Mouse (Mus musculus): ENCODE results near the gene Swap70. TPM values are rescaled to one million over a fixed set of nuclear protein-coding genes. Genes with fewer than 3 reads are reported as not detected.

Swap70 gene
- polyA plus RNA-seq, 2 experiments: 5.5 to 7.9 TPM

DNA sequence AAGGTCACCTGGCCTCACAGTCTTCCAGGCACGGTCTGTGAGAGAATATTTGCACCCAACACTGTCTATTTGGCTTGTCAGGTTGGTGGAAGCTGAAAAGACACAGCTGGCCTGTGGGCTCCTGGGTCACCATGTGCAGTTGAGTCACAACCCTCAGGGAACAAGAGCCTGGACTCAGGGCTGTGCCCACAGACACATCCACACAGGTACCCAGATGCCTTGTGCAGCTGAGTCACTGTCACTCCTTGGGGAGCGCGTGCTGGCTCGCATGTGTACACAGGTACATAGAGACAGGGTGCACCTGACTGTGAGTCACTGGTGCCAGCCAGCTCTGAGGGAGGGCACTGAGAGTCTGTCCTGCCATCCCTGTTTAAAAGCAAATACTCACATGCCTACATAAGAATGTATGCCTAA is 66.7 kb downstream of the Swap70 start:
- H3K36me3 ChIP-seq (replicated peaks; ENCODE audit: control insufficient read depth, insufficient read depth, low read depth): no peaks in the 10 kb centered on the region
- H3K4me1 ChIP-seq (replicated peaks; ENCODE audit: control insufficient read depth in 2 of 2, insufficient read depth in 2 of 2, low read length in 1 of 2): no peaks in the 10 kb centered on the region
- WGBS (ENCODE audit: insufficient replicate concordance): 82% methylated on average over 4 of the region's 4 CpGs
- TF ChIP-seq EP300 (IDR thresholded peaks at IDR 0.05; ENCODE audit: low read depth) (no peak), CTCF (IDR thresholded peaks at IDR 0.05; ENCODE audit: low read depth) (no peak)
- no peak for ATAC-seq (ENCODE audit: insufficient read depth)
- no peak overlapping the region for H3K27ac ChIP-seq
- no peaks in the 10 kb centered on the region for H3K9me3 ChIP-seq (ENCODE audit: control insufficient read depth, low read length)
- no peak overlapping the region for H3K4me3 ChIP-seq (ENCODE audit: insufficient read depth in 1 of 2, low read depth in 2 of 2, low read length in 2 of 2)
- no peak overlapping the region for H3K4me2 ChIP-seq (ENCODE audit: low read depth)
- H3K9ac ChIP-seq (replicated peaks): no peak overlapping the region
- no peak for DNase-seq (ENCODE audit: low read depth in 3 of 3, low spot score in 3 of 3)
- H3K27me3 ChIP-seq (ENCODE audit: control insufficient read depth, insufficient read depth, low read length): no peaks in the 10 kb centered on the region

DNA sequence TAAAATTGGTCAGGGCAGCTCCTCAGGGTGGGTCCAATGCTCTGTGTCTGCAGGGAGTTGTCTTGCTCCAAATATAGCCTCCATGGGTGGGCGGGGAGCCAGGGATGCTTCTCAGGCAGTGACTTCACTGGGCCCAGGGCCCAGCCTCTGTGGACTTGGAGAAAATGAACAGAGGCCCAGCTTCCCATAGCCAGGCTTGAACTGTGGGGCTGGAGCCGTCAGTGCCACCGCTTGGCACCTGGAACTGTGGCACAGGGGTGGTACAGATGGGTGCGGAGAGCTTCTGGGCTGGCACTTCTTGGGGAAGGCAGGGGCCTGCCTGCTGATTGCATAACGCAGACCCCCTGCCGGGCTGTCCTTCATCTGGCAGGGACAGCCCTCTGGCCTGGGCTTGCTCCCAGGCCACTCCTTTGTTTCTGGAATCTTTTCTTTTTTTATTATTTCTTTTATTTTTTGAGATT is 67.2 kb downstream of the Swap70 start:
- no peak for ATAC-seq (ENCODE audit: insufficient read depth)
- 64% methylated on average over 6 of the region's 6 CpGs for WGBS (ENCODE audit: insufficient replicate concordance)

DNA sequence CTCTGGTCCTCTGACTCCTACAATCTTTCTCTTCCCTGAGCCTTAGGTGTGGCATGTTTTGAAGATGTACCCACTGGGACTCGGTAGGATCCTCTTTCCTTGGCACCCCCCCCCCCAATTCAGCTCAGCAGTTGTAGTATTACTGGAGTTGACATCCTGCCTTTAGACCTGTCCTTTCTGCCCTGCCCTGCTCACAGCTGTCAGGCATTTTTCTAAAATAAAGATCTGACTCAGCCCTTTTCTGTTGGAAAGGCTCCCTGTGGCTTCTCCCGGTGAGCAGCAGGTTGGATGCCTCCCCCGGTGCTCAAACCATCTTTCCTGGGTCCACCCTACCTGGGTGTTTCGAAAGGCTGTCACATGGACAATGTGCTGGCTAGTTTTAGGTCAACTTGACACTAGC is 68.1 kb downstream of the Swap70 start:
- Histone ChIP-seq H3K4me1 (replicated peaks; ENCODE audit: control insufficient read depth in 2 of 2, insufficient read depth in 2 of 2, low read length in 1 of 2) (no peaks in the 10 kb centered on the region), H3K27me3 (ENCODE audit: control insufficient read depth, insufficient read depth, low read length) (no peaks in the 10 kb centered on the region), H3K4me2 (ENCODE audit: low read depth) (no peak overlapping the region), H3K4me3 (ENCODE audit: insufficient read depth in 1 of 2, low read depth in 2 of 2, low read length in 2 of 2) (no peak overlapping the region), H3K9me3 (ENCODE audit: control insufficient read depth, low read length) (no peaks in the 10 kb centered on the region), H3K27ac (no peak overlapping the region), H3K9ac (replicated peaks) (no peak overlapping the region), H3K36me3 (replicated peaks; ENCODE audit: control insufficient read depth, insufficient read depth, low read depth) (no peaks in the 10 kb centered on the region)
- WGBS (ENCODE audit: insufficient replicate concordance): 64% methylated on average over 4 of the region's 4 CpGs
- DNase-seq (ENCODE audit: low read depth in 3 of 3, low spot score in 3 of 3) (no peak), ATAC-seq (ENCODE audit: insufficient read depth) (no peak)
- TF ChIP-seq EP300 (IDR thresholded peaks at IDR 0.05; ENCODE audit: low read depth) (no peak), CTCF (IDR thresholded peaks at IDR 0.05; ENCODE audit: low read depth) (no peak)

More for the DNA sequence above, 67.2 kb downstream of the Swap70 start:
- no peaks in the 10 kb centered on the region for H3K4me1 ChIP-seq (replicated peaks; ENCODE audit: control insufficient read depth in 2 of 2, insufficient read depth in 2 of 2, low read length in 1 of 2)
- no peak overlapping the region for H3K27ac ChIP-seq
- H3K9me3 ChIP-seq (ENCODE audit: control insufficient read depth, low read length): no peaks in the 10 kb centered on the region
- H3K4me3 ChIP-seq (ENCODE audit: insufficient read depth in 1 of 2, low read depth in 2 of 2, low read length in 2 of 2): no peak overlapping the region
- H3K27me3 ChIP-seq (ENCODE audit: control insufficient read depth, insufficient read depth, low read length): no peaks in the 10 kb centered on the region
- no peaks in the 10 kb centered on the region for H3K36me3 ChIP-seq (replicated peaks; ENCODE audit: control insufficient read depth, insufficient read depth, low read depth)
- no peak overlapping the region for H3K4me2 ChIP-seq (ENCODE audit: low read depth)
- TF ChIP-seq CTCF (IDR thresholded peaks at IDR 0.05; ENCODE audit: low read depth): no peak
- TF ChIP-seq EP300 (IDR thresholded peaks at IDR 0.05; ENCODE audit: low read depth): no peak
- no peak overlapping the region for H3K9ac ChIP-seq (replicated peaks)
- DNase-seq (ENCODE audit: low read depth in 3 of 3, low spot score in 3 of 3): no peak

DNA sequence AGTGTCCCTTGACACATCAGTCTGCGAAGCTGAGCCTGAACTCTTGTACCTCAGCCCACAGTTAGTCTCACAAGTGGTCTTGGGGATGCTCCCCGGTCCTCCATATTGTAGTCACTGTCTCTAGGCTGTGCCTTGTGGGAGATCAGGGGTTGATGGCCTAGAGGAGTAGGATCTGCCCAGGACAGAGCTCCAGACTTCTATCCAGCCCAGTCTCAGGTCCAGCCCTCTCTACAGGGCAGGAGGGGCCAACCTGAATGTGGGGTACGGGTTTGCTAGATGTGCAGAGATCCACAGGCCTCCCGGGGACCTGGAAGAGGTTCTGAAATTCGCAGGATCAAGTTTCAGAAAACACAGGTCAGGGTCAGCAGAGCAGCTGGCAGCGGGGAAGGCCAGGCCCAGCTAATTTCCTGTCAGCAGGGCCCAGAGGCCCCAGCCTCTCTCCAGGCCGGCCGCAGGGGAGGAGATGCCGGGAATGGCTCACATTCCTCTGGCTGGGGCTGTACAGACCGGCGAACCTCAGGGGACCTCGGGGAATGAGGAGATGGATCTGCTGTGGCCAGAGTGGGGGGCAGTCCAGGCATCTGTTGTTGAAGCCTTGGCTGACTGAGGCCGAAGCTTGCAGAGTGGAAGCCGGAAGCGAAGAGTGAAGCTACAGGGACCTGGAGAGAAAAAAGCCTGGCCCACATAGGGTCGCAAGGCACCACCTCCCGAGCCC is 75.5 kb downstream of the Swap70 start:
- no peak overlapping the region for H3K27ac ChIP-seq

DNA sequence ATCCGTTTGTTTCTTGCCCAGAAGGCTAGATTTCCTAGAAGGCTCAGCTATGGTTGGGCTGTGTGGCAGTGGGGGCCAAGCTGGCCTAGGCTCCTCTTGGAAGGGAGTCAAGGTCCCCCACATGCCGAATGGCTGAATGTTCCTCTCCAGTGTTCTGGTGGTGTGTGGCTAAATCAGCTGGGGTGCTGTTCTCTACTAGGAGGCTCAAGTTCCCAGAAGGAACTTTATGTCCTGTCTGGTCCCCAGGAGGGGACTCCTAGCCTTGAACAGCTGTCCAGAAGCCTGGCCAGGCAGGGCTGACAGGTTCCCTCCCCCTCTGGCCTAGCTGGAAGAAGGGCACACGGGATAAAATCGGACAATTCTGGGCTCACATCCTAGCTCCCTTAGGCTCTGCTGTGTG is 76.1 kb downstream of the Swap70 start:
- Histone ChIP-seq H3K4me1 (replicated peaks; ENCODE audit: control insufficient read depth in 2 of 2, insufficient read depth in 2 of 2, low read length in 1 of 2) (no peaks in the 10 kb centered on the region), H3K9me3 (ENCODE audit: control insufficient read depth, low read length) (no peaks in the 10 kb centered on the region), H3K27ac (no peak overlapping the region), H3K36me3 (replicated peaks; ENCODE audit: control insufficient read depth, insufficient read depth, low read depth) (no peaks in the 10 kb centered on the region), H3K27me3 (ENCODE audit: control insufficient read depth, insufficient read depth, low read length) (no peaks in the 10 kb centered on the region), H3K4me3 (ENCODE audit: insufficient read depth in 1 of 2, low read depth in 2 of 2, low read length in 2 of 2) (no peak overlapping the region), H3K9ac (replicated peaks) (no peak overlapping the region), H3K4me2 (ENCODE audit: low read depth) (no peak overlapping the region)
- TF ChIP-seq CTCF (IDR thresholded peaks at IDR 0.05; ENCODE audit: low read depth) (no peak), EP300 (IDR thresholded peaks at IDR 0.05; ENCODE audit: low read depth) (no peak)
- ATAC-seq (ENCODE audit: insufficient read depth) (no peak), DNase-seq (ENCODE audit: low read depth in 3 of 3, low spot score in 3 of 3) (no peak)
- WGBS (ENCODE audit: insufficient replicate concordance): 62% methylated on average over 4 of the region's 4 CpGs

More for the DNA sequence above, 75.5 kb downstream of the Swap70 start:
- no peaks in the 10 kb centered on the region for H3K9me3 ChIP-seq (ENCODE audit: control insufficient read depth, low read length)
- TF ChIP-seq EP300 (IDR thresholded peaks at IDR 0.05; ENCODE audit: low read depth) (no peak), CTCF (IDR thresholded peaks at IDR 0.05; ENCODE audit: low read depth) (no peak)
- H3K4me2 ChIP-seq (ENCODE audit: low read depth): no peak overlapping the region
- peak; percentile 37; the same call in 1 of the 2 replicates for ATAC-seq (ENCODE audit: insufficient read depth)
- no peak overlapping the region for H3K9ac ChIP-seq (replicated peaks)
- no peaks in the 10 kb centered on the region for H3K4me1 ChIP-seq (replicated peaks; ENCODE audit: control insufficient read depth in 2 of 2, insufficient read depth in 2 of 2, low read length in 1 of 2)
- 45% methylated on average over 17 of the region's 17 CpGs for WGBS (ENCODE audit: insufficient replicate concordance)
- no peak overlapping the region for H3K4me3 ChIP-seq (ENCODE audit: insufficient read depth in 1 of 2, low read depth in 2 of 2, low read length in 2 of 2)
- no peak for DNase-seq (ENCODE audit: low read depth in 3 of 3, low spot score in 3 of 3)
- H3K36me3 ChIP-seq (replicated peaks; ENCODE audit: control insufficient read depth, insufficient read depth, low read depth): no peaks in the 10 kb centered on the region
- H3K27me3 ChIP-seq (ENCODE audit: control insufficient read depth, insufficient read depth, low read length): no peaks in the 10 kb centered on the region

Data from liver, embryonic 14.5 days (tissue).